ENCODE assay signal across 8 mouse cellular contexts in the genomic region with DNA sequence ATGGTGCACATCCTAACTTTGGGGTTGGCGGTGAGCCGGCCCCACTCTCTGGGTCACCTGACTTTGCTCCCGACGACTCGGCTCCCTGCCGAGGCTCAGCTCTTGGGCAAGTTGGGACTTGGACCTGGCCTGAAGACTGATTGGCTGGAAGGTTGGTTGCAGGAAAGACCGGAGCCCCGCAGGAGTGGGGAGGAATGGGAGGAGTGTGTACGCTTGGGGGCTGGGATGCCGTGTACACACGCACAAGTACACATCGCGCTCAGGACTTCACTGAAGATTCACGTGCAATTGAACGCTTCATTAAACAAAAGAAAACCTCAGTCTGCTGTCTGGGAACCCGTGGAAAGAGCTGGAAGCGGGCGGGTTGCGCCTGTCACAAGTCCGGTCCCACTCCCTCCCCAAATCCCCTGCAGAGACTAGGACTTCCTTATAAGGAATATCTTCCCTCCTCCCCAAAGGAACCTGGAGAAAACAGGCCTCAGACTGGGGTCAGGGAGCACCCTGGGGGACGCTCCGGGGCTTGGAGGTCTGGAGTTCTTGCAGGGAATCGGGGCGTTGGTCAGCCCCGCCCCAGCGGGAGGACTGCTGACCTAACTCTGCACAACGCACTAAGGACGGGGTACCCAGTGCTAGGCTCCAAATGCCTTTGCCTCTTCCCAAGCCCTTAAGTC. TPM values are rescaled to one million over a fixed set of nuclear protein-coding genes. Genes with fewer than 3 reads are reported as not detected.
A peak's percentile ranks its signal among the peaks of the same experiment; 100 is the strongest.
DNase-seq lines count a peak whose midpoint lies in the region; ATAC-seq lines count a peak whose summit lies in the region.

No protein-coding gene starts in this region.

- H3K27me3 ChIP-seq in forebrain, embryonic 15.5 days, result peaks cover 27% of the 10 kb centered on the region
- H3K27me3 ChIP-seq in limb, embryonic 12.5 days, result peaks cover 19% of the 10 kb centered on the region
- peaks cover 26% of the 10 kb centered on the region for H3K27me3 ChIP-seq in midbrain, embryonic 14.5 days (ENCODE audit: control insufficient read depth, insufficient read depth, low read length)

- no peaks in the 10 kb centered on the region for H3K9me3 ChIP-seq in forebrain, embryonic 15.5 days
- no peaks in the 10 kb centered on the region for H3K9me3 ChIP-seq in limb, embryonic 12.5 days
- H3K9me3 ChIP-seq in midbrain, embryonic 14.5 days (ENCODE audit: control insufficient read depth, low read length), result no peaks in the 10 kb centered on the region

- H3K9ac ChIP-seq in forebrain, embryonic 15.5 days (replicated peaks), result peak overlapping the region; percentile 11
- H3K9ac ChIP-seq in limb, embryonic 12.5 days (replicated peaks), result peak overlapping the region; percentile 66
- H3K9ac ChIP-seq in midbrain, embryonic 14.5 days (replicated peaks; ENCODE audit: low read length), result peak overlapping the region; percentile 39; the same call in 1 of the 2 replicates

- H3K4me1 ChIP-seq in forebrain, embryonic 15.5 days, result peaks cover 27% of the 10 kb centered on the region
- peaks cover 26% of the 10 kb centered on the region for H3K4me1 ChIP-seq in limb, embryonic 12.5 days (replicated peaks)
- peaks cover 25% of the 10 kb centered on the region for H3K4me1 ChIP-seq in midbrain, embryonic 14.5 days (ENCODE audit: control insufficient read depth, insufficient read depth, low read length)

- ATAC-seq in forebrain, embryonic 15.5 days (replicated peaks), result no peak
- ATAC-seq in limb, embryonic 12.5 days (ENCODE audit: insufficient number of reproducible peaks, insufficient read depth, low FRiP score, low TSS enrichment, low read depth), result no peak
- no peak for ATAC-seq in midbrain, embryonic 14.5 days (ENCODE audit: low FRiP score, low TSS enrichment)

- H3K4me3 ChIP-seq in forebrain, embryonic 15.5 days, result peak overlapping the region; percentile 23
- peak overlapping the region; percentile 43 for H3K4me3 ChIP-seq in limb, embryonic 12.5 days (replicated peaks)
- H3K4me3 ChIP-seq in midbrain, embryonic 14.5 days (replicated peaks; ENCODE audit: low read depth, low read length), result peak overlapping the region; percentile 25

- peak overlapping the region; percentile 47 for H3K4me2 ChIP-seq in forebrain, embryonic 15.5 days (replicated peaks)
- H3K4me2 ChIP-seq in limb, embryonic 12.5 days, result peak overlapping the region; percentile 80
- peak overlapping the region; percentile 52 for H3K4me2 ChIP-seq in midbrain, embryonic 14.5 days (ENCODE audit: low read length)

- H3K36me3 ChIP-seq in forebrain, embryonic 15.5 days, result no peaks in the 10 kb centered on the region
- no peaks in the 10 kb centered on the region for H3K36me3 ChIP-seq in limb, embryonic 12.5 days
- no peaks in the 10 kb centered on the region for H3K36me3 ChIP-seq in midbrain, embryonic 14.5 days (ENCODE audit: control insufficient read depth, insufficient read depth, low read length)

- no peak overlapping the region for H3K27ac ChIP-seq in forebrain, embryonic 15.5 days (replicated peaks)
- peak overlapping the region; percentile 69 for H3K27ac ChIP-seq in limb, embryonic 12.5 days
- no peak overlapping the region for H3K27ac ChIP-seq in midbrain, embryonic 14.5 days (replicated peaks; ENCODE audit: low read depth, low read length)

- DNase-seq in ES-CJ7 (ENCODE audit: low read depth, low spot score), result peak; percentile 93
- DNase-seq in adrenal gland, postnatal 36 days, result peak; percentile 85 to 90
- DNase-seq in heart, postnatal 4 days, result peak; percentile 81
- DNase-seq in midbrain, embryonic 14.5 days, result peak; percentile 40
- DNase-seq in yolk sac, embryonic 10.5 days (ENCODE audit: low spot score), result peak; percentile 85
- DNase-seq in layer of hippocampus, adult 9-11 months, result no peak

- WGBS in forebrain, embryonic 15.5 days, result 2% methylated on average over 28 of the region's 28 CpGs
- WGBS in limb, embryonic 12.5 days, result 1% methylated on average over 28 of the region's 28 CpGs
- WGBS in midbrain, embryonic 14.5 days, result 2% methylated on average over 28 of the region's 28 CpGs

RNA-seq across cellular contexts. Expression of a gene that starts 4.0 kb away (rescaled TPM):
- total RNA-seq in adrenal gland, postnatal 36 days (2021), result 10 to 100 TPM; 68.8 to 72.2 TPM
- 3.4 and 3.8 TPM in 2 replicates for polyA plus RNA-seq in forebrain, embryonic 15.5 days (2015; fragmentation: Nextera tagmentation; extraction: Ambion mirVana)
- total RNA-seq in heart, postnatal 4 days (2021), result 10 to 100 TPM; 14.8 to 15.7 TPM
- polyA plus RNA-seq in limb, embryonic 12.5 days (2016; fragmentation: Nextera tagmentation; extraction: Ambion mirVana), result 3.9 and 4.0 TPM in 2 replicates
- polyA plus RNA-seq in midbrain, embryonic 14.5 days (2014; fragmentation: Nextera tagmentation; extraction: Ambion mirVana), result 3.9 and 5.9 TPM in 2 replicates

RNA-seq across cellular contexts. Expression of a gene that starts 10.5 kb away (rescaled TPM):
- total RNA-seq in adrenal gland, postnatal 36 days (2021), result 100 to 1,000 TPM; 118 to 127 TPM
- polyA plus RNA-seq in forebrain, embryonic 15.5 days (2015; fragmentation: Nextera tagmentation; extraction: Ambion mirVana), result 14.6 and 14.8 TPM in 2 replicates
- total RNA-seq in heart, postnatal 4 days (2021), result 10 to 100 TPM; 25.9 to 29.2 TPM
- 8.1 and 11.9 TPM in 2 replicates for polyA plus RNA-seq in limb, embryonic 12.5 days (2016; fragmentation: Nextera tagmentation; extraction: Ambion mirVana)
- polyA plus RNA-seq in midbrain, embryonic 14.5 days (2014; fragmentation: Nextera tagmentation; extraction: Ambion mirVana), result 8.0 and 8.4 TPM in 2 replicates

RNA-seq across cellular contexts. Expression of a gene that starts 10.6 kb away (rescaled TPM):
- total RNA-seq in adrenal gland, postnatal 36 days (2021), result 10 to 100 TPM; 10.1 to 11.1 TPM
- polyA plus RNA-seq in forebrain, embryonic 15.5 days (2015; fragmentation: Nextera tagmentation; extraction: Ambion mirVana), result 1.9 and 2.3 TPM in 2 replicates
- total RNA-seq in heart, postnatal 4 days (2021), result 10 to 100 TPM; 28.0 to 34.8 TPM
- 2.9 and 3.6 TPM in 2 replicates for polyA plus RNA-seq in limb, embryonic 12.5 days (2016; fragmentation: Nextera tagmentation; extraction: Ambion mirVana)
- 0.92 and 1.8 TPM in 2 replicates for polyA plus RNA-seq in midbrain, embryonic 14.5 days (2014; fragmentation: Nextera tagmentation; extraction: Ambion mirVana)

RNA-seq across cellular contexts. Expression of a gene that starts 20.2 kb away (rescaled TPM):
- total RNA-seq in adrenal gland, postnatal 36 days (2021), result 1 to 10 TPM; 3.5 to 5.9 TPM
- 20.8 and 23.8 TPM in 2 replicates for polyA plus RNA-seq in forebrain, embryonic 15.5 days (2015; fragmentation: Nextera tagmentation; extraction: Ambion mirVana)
- 1 to 10 TPM; 4.2 to 4.8 TPM for total RNA-seq in heart, postnatal 4 days (2021)
- 12.8 and 13.2 TPM in 2 replicates for polyA plus RNA-seq in limb, embryonic 12.5 days (2016; fragmentation: Nextera tagmentation; extraction: Ambion mirVana)
- 22.9 and 24.7 TPM in 2 replicates for polyA plus RNA-seq in midbrain, embryonic 14.5 days (2014; fragmentation: Nextera tagmentation; extraction: Ambion mirVana)

RNA-seq across cellular contexts. Expression of a gene that starts 58.9 kb away (rescaled TPM):
- 10 to 100 TPM; 16.4 to 17.3 TPM for total RNA-seq in adrenal gland, postnatal 36 days (2021)
- 1.7 and 3.1 TPM in 2 replicates for polyA plus RNA-seq in forebrain, embryonic 15.5 days (2015; fragmentation: Nextera tagmentation; extraction: Ambion mirVana)
- total RNA-seq in heart, postnatal 4 days (2021), result 1 to 10 TPM; 7.4 to 8.6 TPM
- polyA plus RNA-seq in limb, embryonic 12.5 days (2016; fragmentation: Nextera tagmentation; extraction: Ambion mirVana), result 0.78 and 1.4 TPM in 2 replicates
- 4.3 and 5.2 TPM in 2 replicates for polyA plus RNA-seq in midbrain, embryonic 14.5 days (2014; fragmentation: Nextera tagmentation; extraction: Ambion mirVana)

Comparison
In these comparisons a context has a peak if more than half of its experiments do, and no peak if none do; other contexts are left out.
1. H3K9ac ChIP-seq: peak in every context shown above with its lines; median percentile 66 in limb, embryonic 12.5 days; 39 in midbrain, embryonic 14.5 days; 11 in forebrain, embryonic 15.5 days.